Mouse (Mus musculus) embryonic fibroblast, embryonic 13.5 days (primary cell): ENCODE data around the gene Rgl1. TPM values are rescaled to one million over a fixed set of nuclear protein-coding genes. Genes with fewer than 3 reads are reported as not detected.

Experiments used
- H3K27ac ChIP-seq: 2 replicates; pipeline ENCODE4 v1.5.1; 2012; ENCODE audit warnings: low read length, control low read depth, inconsistent platforms; ENCODE audit not compliant: insufficient read depth
- H3K4me1 ChIP-seq: 2 replicates; pipeline ENCODE4 v1.6.1; 2011; ENCODE audit warnings: low read length; ENCODE audit not compliant: control insufficient read depth, insufficient read depth
- H3K4me3 ChIP-seq: 2 replicates; pipeline ENCODE4 v1.5.1; 2011; ENCODE audit warnings: mild to moderate bottlenecking, control low read depth, low read length; ENCODE audit not compliant: insufficient read depth
- CTCF ChIP-seq: IDR thresholded peaks from 2 replicates; pipeline ENCODE4 v1.5.1; 2011; ENCODE audit warnings: mild to moderate bottlenecking, control low read depth, low read length, moderate library complexity, borderline replicate concordance; ENCODE audit not compliant: insufficient read depth
- POLR2A ChIP-seq: IDR thresholded peaks from 2 replicates; pipeline ENCODE4 v1.6.1; 2011; ENCODE audit warnings: low read depth, mild to moderate bottlenecking, control low read depth, low read length, moderate library complexity
- polyA plus RNA-seq: library from polyadenylated mRNA; stranded (reverse); fragments of >200 nt; gene quantifications from 2 replicates; pipeline ENCODE4 v1.2.4, GENCODE M21; 2011; ENCODE audit warnings: low read depth; ENCODE audit not compliant: missing spikeins, insufficient read length

The Rgl1 gene
- polyA plus RNA-seq, 1 experiment = 53.6 TPM

GRCm38 (mm10) chr1:152576614-152577144, 189.5 kb downstream of the Rgl1 start:
- Histone ChIP-seq H3K27ac (no peak overlapping the region), H3K4me3 (no peak overlapping the region), H3K4me1 (peaks cover 12% of the 10 kb centered on the region)
- no peak for TF ChIP-seq CTCF
- no peak for TF ChIP-seq POLR2A

DNA sequence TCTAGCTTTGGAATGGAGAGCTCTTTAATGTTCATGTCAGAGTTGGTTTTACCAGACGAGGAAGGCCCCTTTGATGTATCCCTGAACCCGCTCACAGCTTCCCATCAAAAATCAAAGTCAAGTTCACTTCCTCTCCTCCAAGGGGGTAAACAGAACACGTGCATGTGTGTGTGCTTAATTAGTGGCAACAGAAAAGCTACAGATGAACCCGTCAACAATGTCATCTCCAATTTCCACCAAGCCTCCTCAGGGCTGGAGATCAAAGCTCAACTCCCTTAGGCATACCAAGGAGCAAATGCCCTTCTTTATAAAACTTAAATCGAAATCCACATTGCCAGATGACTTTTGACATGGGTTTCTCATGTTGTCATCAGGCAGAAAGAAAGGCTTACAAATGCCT, 191.1 kb downstream of the Rgl1 start:
- H3K27ac ChIP-seq = no peak overlapping the region
- H3K4me3 ChIP-seq = no peak overlapping the region
- TF ChIP-seq CTCF (no peak), POLR2A (no peak)
- H3K4me1 ChIP-seq = no peaks in the 10 kb centered on the region; the same call in 1 of the 2 replicates

GRCm38 (mm10) chr1:152573470-152574059, 192.6 kb downstream of the Rgl1 start:
- TF ChIP-seq CTCF = no peak
- TF ChIP-seq POLR2A = no peak

GRCm38 (mm10) chr1:152572755-152573469, 193.2 kb downstream of the Rgl1 start:
- Histone ChIP-seq H3K4me1 (no peaks in the 10 kb centered on the region), H3K27ac (no peak overlapping the region), H3K4me3 (no peak overlapping the region)
- TF ChIP-seq CTCF = no peak
- TF ChIP-seq POLR2A = no peak

More at GRCm38 (mm10) chr1:152573470-152574059, 192.6 kb downstream of the Rgl1 start:
- Histone ChIP-seq H3K4me1 (no peaks in the 10 kb centered on the region), H3K4me3 (no peak overlapping the region), H3K27ac (no peak overlapping the region)

GRCm38 (mm10) chr1:152571340-152571739, 194.8 kb downstream of the Rgl1 start:
- Histone ChIP-seq H3K27ac (no peak overlapping the region), H3K4me1 (no peaks in the 10 kb centered on the region), H3K4me3 (no peak overlapping the region)
- TF ChIP-seq POLR2A = no peak
- no peak for TF ChIP-seq CTCF

- Histone ChIP-seq H3K4me1 (no peaks in the 10 kb centered on the region), H3K27ac (no peak overlapping the region), H3K4me3 (no peak overlapping the region)
- TF ChIP-seq POLR2A (no peak), CTCF (no peak)
These were observed 195.5 kb downstream of the Rgl1 start for GRCm38 (mm10) chr1:152570681-152571080.

GRCm38 (mm10) chr1:152563282-152563681, 202.9 kb downstream of the Rgl1 start:
- TF ChIP-seq CTCF = no peak
- TF ChIP-seq POLR2A = no peak
- no peak overlapping the region for H3K4me3 ChIP-seq
- H3K27ac ChIP-seq = no peak overlapping the region
- peaks cover 6% of the 10 kb centered on the region; the same call in 1 of the 2 replicates for H3K4me1 ChIP-seq

DNA sequence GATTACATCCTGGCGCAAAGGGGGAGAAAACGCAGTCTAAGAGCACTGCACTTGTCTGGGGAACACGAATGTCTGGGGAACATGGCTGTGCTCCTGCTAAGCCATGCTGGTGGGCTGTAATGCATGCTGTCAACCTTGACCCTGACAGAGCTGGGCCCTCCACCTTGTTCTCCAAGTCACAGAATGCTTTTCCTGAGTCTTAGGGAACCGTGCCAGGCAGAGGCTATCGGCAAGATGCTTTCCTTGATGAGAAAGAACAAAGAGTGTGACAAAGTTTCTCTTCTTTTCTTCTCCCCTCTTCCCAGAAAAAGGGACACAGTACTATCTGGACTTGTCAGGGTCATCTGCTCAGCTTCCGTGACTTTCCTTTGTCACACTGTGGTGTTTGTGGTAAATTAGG, 203.3 kb downstream of the Rgl1 start:
- Histone ChIP-seq H3K4me3 (no peak overlapping the region), H3K4me1 (peaks cover 8% of the 10 kb centered on the region; the same call in 1 of the 2 replicates), H3K27ac (no peak overlapping the region)
- TF ChIP-seq CTCF (no peak), POLR2A (no peak)

GRCm38 (mm10) chr1:152560477-152560876, 205.7 kb downstream of the Rgl1 start:
- H3K27ac ChIP-seq = no peak overlapping the region
- TF ChIP-seq POLR2A (no peak), CTCF (no peak)
- H3K4me1 ChIP-seq = peaks cover 16% of the 10 kb centered on the region
- H3K4me3 ChIP-seq = no peak overlapping the region
